ENCODE assay signal across 25 mouse cellular contexts in the genomic region with DNA sequence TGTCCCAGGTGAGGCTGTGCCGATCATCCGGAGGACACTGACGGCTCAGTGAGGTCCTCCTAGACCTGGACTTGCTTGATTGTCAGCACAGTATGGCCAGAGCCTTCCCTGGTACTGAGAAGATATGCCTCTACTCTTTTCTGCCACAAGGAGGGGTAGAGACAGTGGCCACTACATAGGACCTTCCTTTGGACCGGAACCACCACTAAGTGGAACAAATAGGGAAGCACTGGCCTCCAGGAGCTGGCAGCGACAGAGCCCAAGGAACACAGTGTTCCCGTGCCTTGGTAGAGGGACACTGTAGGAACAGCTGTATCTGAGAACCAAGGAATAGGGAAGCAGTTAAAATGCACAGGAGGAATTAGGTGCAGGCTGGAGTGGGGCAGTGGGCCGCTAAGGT.
"Had no signal": no experiment of that assay in that cellular context is flagged by ENCODE, and none has a peak within 500 bp of the region (broad histone marks: within the 10 kb centered on the region; RNA-seq: fewer than 3 reads in every experiment).

No protein-coding gene starts in this region.

- DNase-seq: gastrocnemius, postnatal 14 days; gastrocnemius, postnatal 36 days; heart, adult 11 months; heart, adult 2 months; heart, postnatal 10 days; heart, postnatal 4 days; kidney, adult 8-10 months; kidney, postnatal 25 days; kidney, postnatal 4 days; liver; liver, embryonic 13.5 days had no signal

- H3K4me2 ChIP-seq: heart, embryonic 12.5 days; hindbrain, embryonic 12.5 days; hindbrain, embryonic 14.5 days; intestine, embryonic 15.5 days; kidney, embryonic 15.5 days; limb, embryonic 12.5 days; liver, embryonic 11.5 days; liver, embryonic 13.5 days had no signal

- H3K27me3 ChIP-seq: hindbrain, embryonic 12.5 days; intestine, embryonic 15.5 days; kidney, embryonic 15.5 days; limb, embryonic 12.5 days; liver, embryonic 13.5 days had no signal

- H3K9me3 ChIP-seq: heart, embryonic 12.5 days; hindbrain, embryonic 10.5 days; hindbrain, embryonic 12.5 days; intestine, embryonic 15.5 days; kidney, embryonic 15.5 days; limb, embryonic 10.5 days; limb, embryonic 12.5 days; liver, embryonic 13.5 days had no signal

- H3K27ac ChIP-seq: heart, adult 2 months; hindbrain, embryonic 10.5 days; hindbrain, embryonic 12.5 days; hindbrain, embryonic 14.5 days; intestine, embryonic 15.5 days; kidney, embryonic 15.5 days; kidney, postnatal 0 days; left cerebral cortex, adult 2 months; limb, embryonic 10.5 days; limb, embryonic 12.5 days; liver, embryonic 13.5 days had no signal

- H3K4me3 ChIP-seq: heart, adult 2 months; heart, embryonic 12.5 days; hindbrain, embryonic 10.5 days; hindbrain, embryonic 12.5 days; intestine, embryonic 15.5 days; kidney, embryonic 15.5 days; left cerebral cortex, adult 2 months; limb, embryonic 10.5 days; limb, embryonic 12.5 days; liver, embryonic 13.5 days had no signal

- H3K36me3 ChIP-seq: heart, embryonic 12.5 days; hindbrain, embryonic 10.5 days; hindbrain, embryonic 12.5 days; limb, embryonic 10.5 days; limb, embryonic 12.5 days; liver, embryonic 13.5 days had no signal

- H3K4me1 ChIP-seq: hindbrain, embryonic 10.5 days; hindbrain, embryonic 12.5 days; intestine, embryonic 15.5 days; kidney, embryonic 15.5 days; limb, embryonic 12.5 days; liver, embryonic 13.5 days had no signal

- ATAC-seq: hindbrain, embryonic 16.5 days; inflammation-experienced regulatory T-cells, adult 6 months; intestine, postnatal 0 days had no signal

- H3K9ac ChIP-seq: heart, embryonic 12.5 days; hindbrain, embryonic 12.5 days; hindbrain, embryonic 14.5 days; intestine, embryonic 15.5 days; kidney, embryonic 15.5 days; limb, embryonic 12.5 days; liver, embryonic 13.5 days had no signal
